Mouse (Mus musculus): ENCODE results near the gene 2210010C04Rik. TPM values are rescaled to one million over a fixed set of nuclear protein-coding genes. Genes with fewer than 3 reads are reported as not detected.
"Not testable (repeated sequence)": the region's sequence is repeated elsewhere in the genome, so short reads cannot be mapped to it uniquely, and the experiment has no call there.

The 2210010C04Rik gene
- total RNA-seq, 2 experiments from 2014 or later, result not detected

DNA sequence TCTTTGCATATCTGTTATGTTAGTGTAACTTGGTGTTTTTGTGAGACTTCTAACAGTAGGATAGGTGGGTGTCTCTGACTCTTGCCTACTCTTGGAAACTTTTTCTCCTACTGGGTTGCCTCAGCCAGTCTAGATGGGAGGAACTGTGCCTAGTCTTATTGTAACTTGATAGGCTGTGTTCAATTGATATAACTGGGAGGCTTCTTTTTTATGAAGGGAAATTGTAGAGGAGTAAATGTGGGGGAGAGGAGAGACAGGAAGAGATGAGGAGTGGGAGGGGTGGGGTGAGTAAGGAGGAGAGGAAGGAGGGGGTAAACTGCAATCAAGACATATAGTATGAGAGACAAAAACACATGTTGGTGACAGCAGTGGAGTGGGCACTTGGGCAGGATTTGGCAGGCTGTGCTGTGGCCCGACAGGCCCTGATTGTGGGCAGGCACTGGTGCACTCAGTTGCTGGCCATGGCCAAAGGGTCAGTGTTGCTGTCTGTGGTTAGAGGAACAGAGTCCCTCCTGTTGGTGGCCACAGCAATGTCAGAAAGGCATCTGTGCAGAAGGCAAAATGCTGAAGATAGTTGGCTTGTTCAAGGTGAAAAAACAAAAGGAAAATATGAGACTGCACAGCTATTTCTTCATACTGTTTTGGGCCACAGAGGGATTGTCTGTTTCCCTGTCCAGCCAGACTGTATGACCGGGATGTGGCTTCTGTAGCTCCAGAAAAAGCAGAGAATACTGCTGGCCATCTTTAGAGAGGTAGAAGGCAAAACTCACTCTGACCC is 9.2 kb downstream of the 2210010C04Rik start:
- no peak for DNase-seq (ENCODE audit: low spot score in 2 of 2)

DNA sequence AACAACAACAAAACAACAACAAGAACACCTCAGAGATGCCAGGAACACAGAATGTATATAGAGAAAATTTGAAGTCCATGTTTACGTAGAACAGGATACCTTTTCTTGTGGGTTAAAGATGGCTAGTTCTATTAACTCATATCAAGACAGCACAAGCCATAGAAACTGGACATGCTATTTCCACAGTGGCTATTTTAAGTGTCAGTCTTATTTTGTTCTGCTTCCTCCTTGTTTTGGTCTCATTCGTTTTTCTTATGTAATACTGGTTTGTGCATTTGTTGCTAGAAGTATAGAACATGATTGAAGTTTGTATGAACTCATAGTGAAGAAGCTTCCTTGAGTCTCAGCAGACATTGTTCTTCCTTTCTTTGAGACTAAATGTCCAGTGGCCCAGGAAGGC is 16.2 kb downstream of the 2210010C04Rik start:
- no peak for DNase-seq (ENCODE audit: low spot score in 2 of 2)

DNA sequence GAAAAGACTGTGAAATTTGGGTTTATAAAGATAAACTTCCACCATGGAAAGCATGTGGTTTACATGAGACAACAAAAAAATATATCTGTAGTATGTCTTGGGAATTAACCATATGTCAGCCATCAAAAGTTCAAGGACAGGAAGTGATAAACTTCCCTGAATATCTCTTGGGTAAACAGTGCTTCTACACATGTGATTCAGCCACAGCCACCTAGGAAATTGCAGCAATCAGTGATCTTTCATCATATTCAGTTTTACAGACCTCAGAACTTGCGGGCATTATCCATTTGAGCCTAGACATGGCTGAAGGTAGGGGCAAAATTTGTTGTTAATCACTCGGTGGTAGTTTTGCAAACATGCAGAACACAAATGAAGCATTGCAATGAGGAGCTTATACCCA is 16.7 kb downstream of the 2210010C04Rik start:
- no peak for DNase-seq (ENCODE audit: low spot score in 2 of 2)

DNA sequence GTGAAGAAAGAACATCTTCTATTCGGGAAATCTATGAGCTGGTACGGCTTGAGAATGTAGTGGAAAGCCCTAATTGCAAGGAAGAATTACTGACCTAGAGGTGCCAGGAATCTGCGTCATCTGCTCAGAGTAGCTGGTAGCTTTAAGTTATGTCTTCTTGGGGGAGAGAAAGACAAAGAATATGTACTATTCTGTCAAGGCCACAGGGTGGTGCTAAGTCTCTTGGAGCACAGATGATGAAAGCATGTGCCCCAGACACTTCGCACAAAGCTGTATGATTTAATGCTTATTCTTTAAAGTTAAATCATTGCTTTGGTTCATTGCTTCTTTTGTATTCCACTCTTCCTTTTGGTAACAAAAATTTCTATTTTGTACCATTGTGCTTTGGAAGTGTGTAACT is 20.2 kb downstream of the 2210010C04Rik start:
- DNase-seq (ENCODE audit: low spot score in 2 of 2), result no peak

DNA sequence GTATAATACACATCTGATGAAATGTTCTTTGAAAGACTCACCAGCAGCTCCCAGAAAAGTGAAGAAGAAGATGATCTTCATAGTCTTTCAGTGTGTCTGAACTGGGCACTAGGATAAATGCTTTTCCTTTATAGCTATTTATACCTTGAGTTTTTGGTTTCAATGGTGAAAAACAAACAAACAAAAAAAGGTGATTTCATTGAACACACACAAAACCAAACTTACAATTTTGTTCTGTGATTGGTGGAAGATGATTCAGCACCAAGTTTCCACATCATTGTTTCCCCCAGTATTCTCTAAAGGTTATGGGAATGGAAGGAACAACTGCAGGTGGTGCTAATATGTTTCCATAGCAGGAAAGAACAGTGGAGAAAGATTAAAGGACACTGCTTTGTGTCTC is 35.9 kb downstream of the 2210010C04Rik start, which contains the start of gene Gm2663:
Gene Gm2663, minus strand, starts transcription at position 101 of the 400 bp plus-strand sequence.
- DNase-seq (ENCODE audit: low spot score in 2 of 2), result not testable (repeated sequence)

Other genes with a start within 250 kb of the 2210010C04Rik start
- gene Moxd2, start 148.0 kb downstream of the 2210010C04Rik start, total RNA-seq (2021), result not detected
- gene Prss58, start 135.1 kb downstream of the 2210010C04Rik start, total RNA-seq (2021), result not detected
- gene 1700074P13Rik, start 95.0 kb downstream of the 2210010C04Rik start, total RNA-seq (2021), result not detected
- not detected for gene Gm4744, start 83.6 kb downstream of the 2210010C04Rik start, total RNA-seq (2021)
- gene 1810009J06Rik, start 70.8 kb downstream of the 2210010C04Rik start, total RNA-seq (2021), result not detected
- gene Gm2663, start 36.0 kb downstream of the 2210010C04Rik start, total RNA-seq (2021), result not detected